Mouse (Mus musculus): ENCODE results near the gene Ak6. TPM values are rescaled to one million over a fixed set of nuclear protein-coding genes. Genes with fewer than 3 reads are reported as not detected.
A peak's percentile ranks its signal among the peaks of the same experiment; 100 is the strongest.

Ak6 gene
- total RNA-seq (2021) = 10 to 100 TPM; 93.3 to 93.7 TPM

GRCm38 (mm10) chr13:100650550-100651438, at the start of gene Ak6, which contains the start of gene Rad17:
Gene Ak6 (plus strand): TSS chr13:100650979.
Gene Rad17 (minus strand): TSS chr13:100651051.
- DNase-seq (ENCODE audit: extremely low spot score in 1 of 2, low spot score in 1 of 2) = peak; percentile 98

- DNase-seq (ENCODE audit: extremely low spot score in 1 of 2, low spot score in 1 of 2) = no peak
Measured at GRCm38 (mm10) chr13:100601034-100601433, 49.7 kb upstream of the Ak6 start.

DNA sequence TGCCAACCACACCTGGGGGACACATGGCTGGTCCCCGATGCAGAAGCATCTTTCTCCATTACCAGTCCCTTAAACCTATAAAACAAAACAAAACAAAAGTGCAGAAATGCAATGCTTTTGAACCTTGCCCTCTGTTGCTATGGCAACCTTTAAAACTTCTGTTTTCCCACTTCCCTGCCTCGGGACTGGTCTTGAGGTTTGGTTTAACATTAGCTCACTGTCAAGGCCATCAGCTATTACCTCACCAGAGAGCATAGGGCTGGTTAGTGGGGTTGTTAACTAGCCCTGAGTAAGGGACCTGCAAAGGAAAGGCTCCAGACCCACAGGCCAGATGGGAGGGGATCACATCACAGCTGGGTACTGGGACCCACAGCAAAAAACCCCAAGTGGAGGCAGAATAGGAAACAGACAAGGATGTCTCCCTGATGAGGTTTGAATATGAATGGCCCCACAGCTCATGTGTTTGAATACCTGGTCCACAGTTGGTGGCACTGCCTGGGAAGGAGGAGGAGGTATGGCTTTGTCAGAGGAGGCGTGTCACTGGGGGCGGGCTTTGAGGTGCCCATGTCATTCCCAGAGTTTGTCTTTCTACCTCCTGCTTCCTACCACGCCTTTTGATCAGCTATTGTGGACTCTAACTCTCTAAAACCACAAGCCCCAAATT, 48.4 kb upstream of the Ak6 start:
- DNase-seq (ENCODE audit: extremely low spot score in 1 of 2, low spot score in 1 of 2) = no peak

GRCm38 (mm10) chr13:100603031-100603737, 47.6 kb upstream of the Ak6 start:
- DNase-seq (ENCODE audit: extremely low spot score in 1 of 2, low spot score in 1 of 2) = no peak

- no peak for DNase-seq (ENCODE audit: extremely low spot score in 1 of 2, low spot score in 1 of 2)
Measured at GRCm38 (mm10) chr13:100603738-100604095, 47.1 kb upstream of the Ak6 start.

GRCm38 (mm10) chr13:100605845-100606244, 44.9 kb upstream of the Ak6 start:
- no peak for DNase-seq (ENCODE audit: extremely low spot score in 1 of 2, low spot score in 1 of 2)

DNA sequence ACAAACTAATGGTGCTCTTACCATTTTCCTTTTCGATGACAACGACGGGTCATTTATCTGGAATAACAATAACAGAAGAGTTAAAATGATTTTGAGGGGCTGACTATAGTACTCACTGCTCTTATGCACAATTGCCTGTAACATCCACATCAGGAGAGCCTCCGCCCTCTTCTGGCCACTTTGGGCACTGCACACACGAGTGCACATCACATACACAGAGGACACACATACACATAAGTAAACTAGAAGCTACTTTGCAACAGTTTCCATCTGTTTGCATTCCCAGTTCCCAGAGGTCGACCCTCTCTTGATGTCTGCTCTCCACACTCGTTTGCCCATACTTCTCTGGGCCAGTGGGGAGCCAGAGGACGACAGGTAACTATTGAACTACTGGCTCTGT, 43.0 kb upstream of the Ak6 start:
- DNase-seq (ENCODE audit: extremely low spot score in 1 of 2, low spot score in 1 of 2) = no peak

DNA sequence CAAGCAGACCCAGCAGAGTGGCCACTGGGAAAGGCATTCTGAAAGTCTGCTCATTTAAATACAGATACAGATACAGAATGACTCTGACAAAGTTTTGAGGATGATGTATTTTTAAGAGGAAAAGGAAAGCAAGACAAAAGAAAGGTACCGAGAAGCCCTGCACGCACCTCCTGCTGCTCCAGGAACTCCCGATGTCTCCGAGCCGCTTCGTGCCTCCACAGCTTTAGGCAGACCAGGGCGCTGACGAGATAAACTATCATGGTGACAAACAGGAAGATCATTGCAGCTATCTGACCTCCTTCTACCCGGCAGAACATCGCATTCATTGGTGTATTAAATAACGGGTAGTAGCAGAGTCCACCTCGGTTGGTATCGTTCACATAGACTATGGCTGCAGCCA, 39.5 kb upstream of the Ak6 start:
- no peak for DNase-seq (ENCODE audit: extremely low spot score in 1 of 2, low spot score in 1 of 2)

GRCm38 (mm10) chr13:100612251-100612650, 38.5 kb upstream of the Ak6 start:
- DNase-seq (ENCODE audit: extremely low spot score in 1 of 2, low spot score in 1 of 2) = no peak

DNA sequence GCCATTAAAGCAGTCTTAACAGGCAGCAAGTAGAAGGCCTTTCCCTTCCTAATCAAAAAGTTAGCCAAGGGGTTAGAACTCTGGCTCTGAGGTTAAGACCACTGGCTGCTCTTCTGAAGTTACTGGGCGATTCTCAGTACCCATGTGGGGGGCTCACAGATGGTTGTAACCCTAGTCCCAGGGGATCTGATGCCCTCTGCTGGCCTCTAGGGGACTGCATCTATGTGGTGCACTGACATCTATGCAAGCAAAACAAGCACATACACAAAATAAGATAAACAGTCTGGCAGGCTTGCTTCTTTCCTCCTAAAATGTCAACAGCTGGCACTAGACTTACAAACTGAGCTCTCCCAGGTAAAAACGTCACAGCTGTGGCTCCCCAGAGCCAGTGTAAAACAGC, 37.9 kb upstream of the Ak6 start:
- DNase-seq (ENCODE audit: extremely low spot score in 1 of 2, low spot score in 1 of 2) = no peak

GRCm38 (mm10) chr13:100616181-100617087, 34.3 kb upstream of the Ak6 start, which contains the start of gene Marveld2:
Gene Marveld2 (minus strand): TSS chr13:100616971.
- peak; percentile 5 to 23 for DNase-seq (ENCODE audit: extremely low spot score in 1 of 2, low spot score in 1 of 2)

GRCm38 (mm10) chr13:100617583-100617982, 33.2 kb upstream of the Ak6 start:
- no peak for DNase-seq (ENCODE audit: extremely low spot score in 1 of 2, low spot score in 1 of 2)

- DNase-seq (ENCODE audit: extremely low spot score in 1 of 2, low spot score in 1 of 2) = no peak
Measured at GRCm38 (mm10) chr13:100622241-100622640, 28.5 kb upstream of the Ak6 start.

- no peak for DNase-seq (ENCODE audit: extremely low spot score in 1 of 2, low spot score in 1 of 2)
Measured at GRCm38 (mm10) chr13:100634106-100634691, 16.6 kb upstream of the Ak6 start.

DNA sequence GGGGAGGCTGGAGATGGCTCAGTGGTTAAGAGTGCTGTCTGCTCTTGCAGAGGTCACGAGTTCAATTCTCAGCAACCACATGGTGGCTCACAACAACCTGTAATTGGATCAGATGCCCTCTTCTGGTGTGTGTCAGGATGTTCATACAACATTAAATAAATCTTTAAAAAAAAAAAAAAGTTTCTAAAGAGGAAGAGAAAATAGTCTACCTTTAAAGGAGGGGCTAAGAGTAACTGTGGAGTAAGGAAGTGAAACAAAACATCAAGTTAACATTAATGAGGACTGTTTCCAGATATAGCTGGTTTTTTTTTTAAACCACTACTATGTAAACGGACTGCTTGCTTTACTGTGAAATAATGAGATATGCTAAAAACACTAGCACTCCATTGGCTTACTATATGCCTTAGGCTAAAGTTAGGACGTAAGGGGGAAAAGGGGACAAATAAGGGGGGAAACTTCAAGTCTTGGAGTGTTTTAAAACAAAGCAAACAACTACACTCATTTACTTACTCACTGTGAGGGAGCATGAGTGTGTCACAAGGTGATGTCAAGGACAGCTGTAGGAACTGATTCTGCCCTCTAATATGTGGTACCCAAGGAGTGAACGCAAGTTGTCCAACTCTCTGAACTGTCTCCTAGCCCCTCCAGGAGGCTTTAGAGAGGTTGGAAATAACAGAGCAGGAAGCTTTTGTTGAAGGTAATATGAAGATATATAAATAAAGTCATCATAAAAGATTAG, 8.1 kb upstream of the Ak6 start:
- no peak for DNase-seq (ENCODE audit: extremely low spot score in 1 of 2, low spot score in 1 of 2)

DNA sequence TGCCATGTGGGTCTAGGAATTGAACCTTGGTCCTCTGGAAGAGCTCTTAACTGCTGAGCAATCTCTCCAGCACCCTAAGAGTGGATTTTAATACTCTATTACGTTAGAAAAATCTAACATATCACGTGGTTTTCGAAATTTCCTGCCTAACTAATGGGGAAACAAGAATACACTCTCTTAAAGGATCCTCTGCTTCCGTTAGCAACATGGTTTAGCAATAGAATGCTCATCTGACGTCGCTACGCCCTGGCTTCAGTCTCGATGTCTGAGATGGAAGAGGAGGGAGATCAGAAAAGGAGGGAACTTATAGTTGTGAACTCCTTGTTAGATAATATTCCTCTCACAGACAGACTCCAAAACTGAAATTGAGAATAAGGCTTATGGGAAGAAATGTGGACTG, 2.6 kb upstream of the Ak6 start:
- no peak for DNase-seq (ENCODE audit: extremely low spot score in 1 of 2, low spot score in 1 of 2)

DNA sequence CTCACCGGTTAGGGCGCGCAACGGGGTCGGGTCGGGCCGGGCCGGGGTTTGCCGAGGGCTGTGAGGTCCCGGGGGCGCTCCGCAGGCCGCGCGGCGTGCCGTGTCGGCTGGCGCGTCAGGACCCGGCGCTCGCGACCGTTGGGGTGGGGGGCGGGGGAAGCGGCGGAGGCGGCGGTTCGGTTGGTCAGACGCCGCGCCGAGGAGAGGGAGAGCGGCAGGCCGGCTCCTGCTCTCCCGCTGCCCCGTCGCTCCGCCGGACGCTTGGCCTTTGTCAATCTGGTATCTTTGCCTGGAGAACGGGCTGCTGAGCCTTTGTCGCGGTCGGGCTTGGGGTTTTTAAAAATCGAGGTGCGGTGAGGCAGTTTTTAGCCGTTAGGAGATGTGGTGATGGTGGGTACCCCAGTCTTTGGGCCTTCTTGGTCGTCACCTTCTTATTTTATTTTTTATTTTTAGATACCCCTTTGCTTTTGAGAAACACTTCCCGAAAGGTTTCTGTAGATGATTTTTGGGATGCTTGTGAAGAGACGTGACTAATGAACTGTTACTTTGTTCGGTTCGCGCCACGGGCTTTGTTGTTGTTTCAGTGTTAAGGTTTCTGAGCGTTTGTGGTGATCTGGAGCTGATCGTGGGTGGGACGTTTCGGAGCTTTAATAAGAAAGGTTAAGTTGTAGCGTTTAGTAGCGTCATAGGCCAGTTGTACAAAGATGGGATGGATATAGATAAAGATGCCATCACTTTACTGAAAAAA, 834 bp downstream of the Ak6 start, which contains the start of gene Taf9:
Taf9 (plus strand) TSS at position 141 of the 748 bp plus-strand sequence.
- no peak for DNase-seq (ENCODE audit: extremely low spot score in 1 of 2, low spot score in 1 of 2)

DNA sequence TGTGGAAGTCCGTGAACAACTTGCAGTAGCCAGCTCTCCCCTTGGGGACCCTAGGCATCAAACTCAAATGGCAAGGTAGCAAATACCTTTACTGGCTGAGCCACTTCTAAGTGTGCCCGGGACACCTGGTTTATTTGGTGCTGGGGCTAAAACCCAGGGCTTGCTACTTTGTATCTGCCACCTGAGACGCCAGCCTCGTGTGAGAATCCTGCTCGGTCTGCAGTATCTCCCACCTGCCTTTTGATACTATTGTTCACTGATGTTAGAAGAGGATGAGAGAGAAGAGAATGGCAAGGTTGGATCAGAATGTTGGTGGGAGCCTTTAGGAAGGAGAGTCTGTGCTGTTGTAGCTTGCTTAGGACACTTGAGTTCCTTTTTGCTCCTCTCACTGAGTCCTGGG, 7.3 kb downstream of the Ak6 start:
- no peak for DNase-seq (ENCODE audit: extremely low spot score in 1 of 2, low spot score in 1 of 2)
